Comparison of ENCODE assay signal across 1 mouse cellular context in genomic region chr10:3993365-3994102, GRCm38 (mm10).
TF ChIP-seq lines count a peak whose summit lies in the region.

No protein-coding gene starts in this region.

TF ChIP-seq in MEL, 35 proteins besides CTCF, POLR2A, EP300 and RAD21 (continued from another document):
- TF ChIP-seq TCF12 (IDR thresholded peaks at IDR 0.05; ENCODE audit: low read depth, low read length) (0 out of 2 replicates have a peak, but pooled peaks have one; percentile 60), USF1 (IDR thresholded peaks at IDR 0.05; ENCODE audit: low read depth, low read length) (no peak), GATA1 (IDR thresholded peaks at IDR 0.05; ENCODE audit: low read depth, low read length) (peak; percentile 63; the same call in 1 of the 2 replicates), MYB (IDR thresholded peaks at IDR 0.05; ENCODE audit: low read depth, low read length) (no peak), SMC3 (IDR thresholded peaks at IDR 0.05; ENCODE audit: low read depth, low read length) (no peak)
